Mouse (Mus musculus): ENCODE data around the gene Taco1.
"Not testable (repeated sequence)": the region's sequence is repeated elsewhere in the genome, so short reads cannot be mapped to it uniquely, and the experiment has no call there.

Taco1 gene

GRCm38 (mm10) chr11:106065923-106066571 lies at the start of gene Taco1:
Taco1 (plus strand) TSS chr11:106066061.
- DNase-seq (ENCODE audit: low spot score in 2 of 2): peak; percentile 90 to 94

- DNase-seq (ENCODE audit: low spot score in 2 of 2): no peak
Observed at GRCm38 (mm10) chr11:106016440-106016839, 49.4 kb upstream of the Taco1 start.

- no peak for DNase-seq (ENCODE audit: low spot score in 2 of 2)
Observed at GRCm38 (mm10) chr11:106020051-106020763, 45.7 kb upstream of the Taco1 start.

GRCm38 (mm10) chr11:106025774-106026173 lies 40.1 kb upstream of the Taco1 start:
- no peak for DNase-seq (ENCODE audit: low spot score in 2 of 2)

GRCm38 (mm10) chr11:106026465-106027151 lies 39.3 kb upstream of the Taco1 start:
- DNase-seq (ENCODE audit: low spot score in 2 of 2): peak; percentile 39 to 51

GRCm38 (mm10) chr11:106027607-106028006 lies 38.3 kb upstream of the Taco1 start:
- DNase-seq (ENCODE audit: low spot score in 2 of 2): no peak

GRCm38 (mm10) chr11:106032074-106032473 lies 33.8 kb upstream of the Taco1 start:
- not testable (repeated sequence) for DNase-seq (ENCODE audit: low spot score in 2 of 2)

GRCm38 (mm10) chr11:106033491-106033919 lies 32.4 kb upstream of the Taco1 start:
- peak; percentile 39 to 41 for DNase-seq (ENCODE audit: low spot score in 2 of 2)

- no peak for DNase-seq (ENCODE audit: low spot score in 2 of 2)
Observed at GRCm38 (mm10) chr11:106034986-106035385, 30.9 kb upstream of the Taco1 start.

GRCm38 (mm10) chr11:106036548-106037417 lies 29.1 kb upstream of the Taco1 start, which contains the start of gene Dcaf7:
Dcaf7 (plus strand) TSS chr11:106036872.
- DNase-seq (ENCODE audit: low spot score in 2 of 2): peak; percentile 98

- no peak for DNase-seq (ENCODE audit: low spot score in 2 of 2)
Observed at GRCm38 (mm10) chr11:106037418-106037751, 28.5 kb upstream of the Taco1 start.

GRCm38 (mm10) chr11:106044349-106044748 lies 21.5 kb upstream of the Taco1 start:
- no peak for DNase-seq (ENCODE audit: low spot score in 2 of 2)

GRCm38 (mm10) chr11:106045256-106045655 lies 20.6 kb upstream of the Taco1 start:
- DNase-seq (ENCODE audit: low spot score in 2 of 2): no peak

- no peak for DNase-seq (ENCODE audit: low spot score in 2 of 2)
Observed at GRCm38 (mm10) chr11:106045780-106046179, 20.1 kb upstream of the Taco1 start.

- no peak for DNase-seq (ENCODE audit: low spot score in 2 of 2)
Observed at GRCm38 (mm10) chr11:106046584-106046983, 19.3 kb upstream of the Taco1 start.

- no peak for DNase-seq (ENCODE audit: low spot score in 2 of 2)
Observed at GRCm38 (mm10) chr11:106053921-106054320, 11.9 kb upstream of the Taco1 start.

GRCm38 (mm10) chr11:106054600-106054999 lies 11.3 kb upstream of the Taco1 start:
- DNase-seq (ENCODE audit: low spot score in 2 of 2): no peak

GRCm38 (mm10) chr11:106055341-106055740 lies 10.5 kb upstream of the Taco1 start:
- no peak for DNase-seq (ENCODE audit: low spot score in 2 of 2)

GRCm38 (mm10) chr11:106056819-106057491 lies 8.9 kb upstream of the Taco1 start:
- DNase-seq (ENCODE audit: low spot score in 2 of 2): no peak

- DNase-seq (ENCODE audit: low spot score in 2 of 2): no peak
Observed at GRCm38 (mm10) chr11:106058020-106058419, 7.8 kb upstream of the Taco1 start.

- DNase-seq (ENCODE audit: low spot score in 2 of 2): no peak
Observed at GRCm38 (mm10) chr11:106060549-106060948, 5.3 kb upstream of the Taco1 start.

Data from heart, adult 9 months (tissue).